Mouse (Mus musculus) intestine, embryonic 14.5 days (tissue): ENCODE data around the gene Hyal3. TPM values are rescaled to one million over a fixed set of nuclear protein-coding genes. Genes with fewer than 3 reads are reported as not detected.

Experiments
- ATAC-seq: fragments of 200-750 bp; cut with Nextera tagmentation; replicated peaks from 2 replicates; pipeline ENCODE4 v1.8.0; 2017; ENCODE audit warnings: low read depth, moderate number of reproducible peaks, moderate TSS enrichment, moderate library complexity; ENCODE audit not compliant: low FRiP score, low TSS enrichment
- DNase-seq: peaks from one replicate; pipeline ENCODE4 v3.0.0-alpha.2; 2018; ENCODE audit warnings: low spot score
- H3K27ac ChIP-seq: fragments of 300-500 bp; sonication (generic); 2 replicates; pipeline ENCODE4 v1.5.1; 2014; ENCODE audit warnings: low read depth, mild to moderate bottlenecking, control low read depth
- H3K27me3 ChIP-seq: fragments of 300-500 bp; sonication (generic); replicated peaks from 2 replicates; pipeline ENCODE4 v1.6.1; 2014; ENCODE audit warnings: low read length, control low read depth; ENCODE audit not compliant: control insufficient read depth, insufficient read depth
- H3K36me3 ChIP-seq: fragments of 300-500 bp; sonication (generic); 2 replicates; pipeline ENCODE4 v1.6.1; 2014; ENCODE audit warnings: low read length, control low read depth; ENCODE audit not compliant: control insufficient read depth, insufficient read depth
- H3K4me1 ChIP-seq: fragments of 300-500 bp; sonication (generic); replicated peaks from 2 replicates; pipeline ENCODE4 v1.6.1; 2014; ENCODE audit warnings: low read length, control low read depth, mixed read lengths; ENCODE audit not compliant: control insufficient read depth, insufficient read depth
- H3K4me2 ChIP-seq: fragments of 300-500 bp; sonication (generic); 2 replicates; pipeline ENCODE4 v1.6.1; 2014; ENCODE audit warnings: low read length
- H3K4me3 ChIP-seq: fragments of 300-500 bp; sonication (generic); 2 replicates; pipeline ENCODE4 v1.5.1; 2014; ENCODE audit warnings: low read depth, low read length, control low read depth, mixed read lengths
- H3K9ac ChIP-seq: fragments of 300-500 bp; sonication (generic); 2 replicates; pipeline ENCODE4 v1.6.1; 2014; ENCODE audit warnings: mild to moderate bottlenecking, low read length
- H3K9me3 ChIP-seq: fragments of 300-500 bp; sonication (generic); 2 replicates; pipeline ENCODE4 v1.6.1; 2016; ENCODE audit warnings: low read length, control low read depth; ENCODE audit not compliant: control insufficient read depth
- WGBS: fragments of 180-500 bp; shearing (Covaris S2); extraction: QIAGEN DNeasy Blood & Tissue Kit; methylation state at CpG from one replicate; pipeline ENCODE4 v1.1.7; 2014; 5-methylcytosine and 5-hydroxymethylcytosine counted together
- polyA plus RNA-seq: library from polyadenylated mRNA; unstranded; fragments of >200 nt; fragmentation: Nextera tagmentation; extraction: Ambion mirVana; gene quantifications from 2 replicates; pipeline ENCODE4 v1.2.1, GENCODE M21; 2014

Hyal3 gene
- polyA plus RNA-seq, 1 experiment from 2014 or later, result 0.87 TPM

- Histone ChIP-seq H3K4me3 (no peak overlapping the region), H3K9ac (no peak overlapping the region), H3K27ac (no peak overlapping the region), H3K4me2 (no peak overlapping the region), H3K36me3 (peaks cover 6% of the 10 kb centered on the region; the same call in 1 of the 2 replicates), H3K9me3 (no peaks in the 10 kb centered on the region), H3K27me3 (no peaks in the 10 kb centered on the region), H3K4me1 (peaks cover 5% of the 10 kb centered on the region)
- 91% methylated on average over 14 of the region's 14 CpGs for WGBS
- ATAC-seq, result no peak
- DNase-seq, result no peak
These were observed 2.6 kb downstream of the Hyal3 start for GRCm38 (mm10) chr9:107583174-107583573.

GRCm38 (mm10) chr9:107586504-107586903 lies 5.9 kb downstream of the Hyal3 start:
- Histone ChIP-seq H3K36me3 (peaks cover 27% of the 10 kb centered on the region), H3K9me3 (no peaks in the 10 kb centered on the region), H3K4me2 (no peak overlapping the region), H3K4me1 (peaks cover 11% of the 10 kb centered on the region), H3K4me3 (no peak overlapping the region), H3K9ac (no peak overlapping the region), H3K27me3 (no peaks in the 10 kb centered on the region), H3K27ac (no peak overlapping the region)
- DNase-seq, result no peak
- ATAC-seq, result no peak
- WGBS, result 92% methylated on average over 5 of the region's 5 CpGs

GRCm38 (mm10) chr9:107586974-107587832 lies 6.6 kb downstream of the Hyal3 start, which contains the start of gene Ifrd2:
Ifrd2 (plus strand) TSS chr9:107587642.
- peak; percentile 94 for DNase-seq
- Histone ChIP-seq H3K36me3 (peaks cover 34% of the 10 kb centered on the region), H3K9ac (peak within 1 kb of the TSS; percentile 65), H3K4me1 (peaks cover 11% of the 10 kb centered on the region), H3K27me3 (no peaks in the 10 kb centered on the region), H3K4me3 (peak within 1 kb of the TSS; percentile 77), H3K27ac (no peak within 1 kb of the TSS; the same call in 1 of the 2 replicates), H3K9me3 (no peaks in the 10 kb centered on the region), H3K4me2 (peak within 1 kb of the TSS; percentile 89)
- WGBS, result 14% methylated on average over 46 of the region's 46 CpGs
- peak; percentile 97 for ATAC-seq

GRCm38 (mm10) chr9:107587833-107588639 lies 7.4 kb downstream of the Hyal3 start:
- Histone ChIP-seq H3K4me2 (peak overlapping the region; percentile 89), H3K27me3 (no peaks in the 10 kb centered on the region), H3K27ac (no peak overlapping the region), H3K4me1 (peaks cover 11% of the 10 kb centered on the region), H3K4me3 (peak overlapping the region; percentile 77), H3K9ac (peak overlapping the region; percentile 65), H3K9me3 (no peaks in the 10 kb centered on the region), H3K36me3 (peaks cover 39% of the 10 kb centered on the region)
- 3% methylated on average over 33 of the region's 33 CpGs for WGBS
- ATAC-seq (no peak; the same call in 1 of the 2 replicates), DNase-seq (no peak)

- ATAC-seq (no peak), DNase-seq (peak; percentile 54)
- H3K4me3 ChIP-seq, result no peak overlapping the region
- peaks cover 11% of the 10 kb centered on the region for H3K4me1 ChIP-seq
- H3K9ac ChIP-seq, result no peak overlapping the region
- H3K9me3 ChIP-seq, result no peaks in the 10 kb centered on the region
- no peak overlapping the region for H3K27ac ChIP-seq
- H3K27me3 ChIP-seq, result no peaks in the 10 kb centered on the region
- H3K36me3 ChIP-seq, result peaks cover 56% of the 10 kb centered on the region
- H3K4me2 ChIP-seq, result no peak overlapping the region
- WGBS, result 90% methylated on average over 25 of the region's 25 CpGs
These were observed 9.6 kb downstream of the Hyal3 start for GRCm38 (mm10) chr9:107590058-107590772.

- no peak overlapping the region for H3K9ac ChIP-seq
- no peaks in the 10 kb centered on the region for H3K9me3 ChIP-seq
- peaks cover 11% of the 10 kb centered on the region for H3K4me1 ChIP-seq
- H3K4me3 ChIP-seq, result no peak overlapping the region
- DNase-seq (no peak), ATAC-seq (no peak)
- H3K4me2 ChIP-seq, result no peak overlapping the region
- H3K36me3 ChIP-seq, result peaks cover 56% of the 10 kb centered on the region
- 93% methylated on average over 6 of the region's 6 CpGs for WGBS
- no peak overlapping the region for H3K27ac ChIP-seq
- no peaks in the 10 kb centered on the region for H3K27me3 ChIP-seq
These were observed 10.1 kb downstream of the Hyal3 start for GRCm38 (mm10) chr9:107590773-107591060.

GRCm38 (mm10) chr9:107593101-107593976 lies 12.7 kb downstream of the Hyal3 start:
- H3K9ac ChIP-seq, result no peak overlapping the region
- H3K27ac ChIP-seq, result no peak overlapping the region
- ATAC-seq (no peak), DNase-seq (no peak)
- peaks cover 56% of the 10 kb centered on the region for H3K36me3 ChIP-seq
- no peaks in the 10 kb centered on the region for H3K27me3 ChIP-seq
- no peak overlapping the region for H3K4me2 ChIP-seq
- peaks cover 7% of the 10 kb centered on the region for H3K4me1 ChIP-seq
- H3K4me3 ChIP-seq, result no peak overlapping the region
- WGBS, result 86% methylated on average over 11 of the region's 11 CpGs
- no peaks in the 10 kb centered on the region for H3K9me3 ChIP-seq
